Mouse (Mus musculus) T-helper 2 cell (primary cell): Measurements from ENCODE around the gene Cct3.

Experiments used
- in situ Hi-C: fragments of 300-600 bp; cut with MboI, MseI; formaldehyde crosslinking; loops from one replicate; pipeline ENCODE4 v1.15.1; 2025; ENCODE audit warnings: high pct_unique_total_duplicates

Cct3 gene

GRCm38 (mm10) chr3:88361096-88361495, 64.2 kb downstream of the Cct3 start:
- in situ Hi-C loops: loop anchor here (25.0 kb wide), 1 partner anchor 701 kb away; no protein-coding TSS in a partner anchor

- in situ Hi-C loops: loop anchor here (25.0 kb wide), 1 partner anchor 701 kb away; no protein-coding TSS in a partner anchor
These were observed 64.8 kb downstream of the Cct3 start for GRCm38 (mm10) chr3:88361612-88362313.

DNA sequence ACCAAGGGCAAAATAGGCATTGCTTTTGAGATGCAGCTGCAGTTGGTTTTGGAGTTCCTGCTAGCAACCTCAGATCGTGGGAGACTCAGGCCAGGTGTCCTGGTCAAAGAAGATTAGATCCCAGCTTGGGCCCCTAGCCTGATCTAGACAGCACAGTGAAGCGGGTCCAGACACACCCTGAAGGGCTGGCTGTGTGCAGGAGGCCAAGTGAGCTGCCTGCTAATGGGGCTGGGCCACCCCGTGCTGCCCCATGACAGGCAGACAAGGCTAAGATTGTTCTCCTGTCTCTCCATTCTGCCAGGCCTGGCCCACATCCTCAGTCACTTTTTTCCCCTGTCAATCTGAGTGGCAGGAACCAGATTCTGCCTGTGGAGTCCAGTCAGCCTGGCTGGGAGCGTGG, 66.8 kb downstream of the Cct3 start:
- in situ Hi-C loops: loop anchor here (25.0 kb wide), 1 partner anchor 699 kb away; no protein-coding TSS in a partner anchor

DNA sequence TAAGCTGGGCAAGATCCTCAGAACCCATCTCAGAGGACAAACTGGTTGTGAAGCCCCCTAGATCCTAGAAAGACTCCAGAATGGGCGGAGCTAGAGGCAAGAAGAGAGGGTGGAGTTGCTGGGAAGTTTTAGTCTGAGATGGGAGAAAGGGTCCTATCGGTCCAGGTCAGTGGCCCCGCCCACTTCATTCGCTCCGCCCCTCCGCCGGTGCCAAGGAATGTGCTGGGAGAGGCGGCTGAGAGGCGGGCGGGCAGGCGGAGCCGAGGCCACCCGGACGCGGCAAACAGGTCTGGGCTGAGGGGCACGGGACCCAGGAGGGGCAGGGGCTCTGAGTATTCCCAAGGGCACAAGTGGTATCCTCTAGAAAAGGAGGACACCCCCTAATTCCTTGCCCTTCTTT, 67.4 kb downstream of the Cct3 start, which contains the start of gene Paqr6:
Paqr6 (plus strand) TSS at position 248 of the 400 bp plus-strand sequence.
- in situ Hi-C loops: loop anchor here (25.0 kb wide), 1 partner anchor 698 kb away; no protein-coding TSS in a partner anchor

DNA sequence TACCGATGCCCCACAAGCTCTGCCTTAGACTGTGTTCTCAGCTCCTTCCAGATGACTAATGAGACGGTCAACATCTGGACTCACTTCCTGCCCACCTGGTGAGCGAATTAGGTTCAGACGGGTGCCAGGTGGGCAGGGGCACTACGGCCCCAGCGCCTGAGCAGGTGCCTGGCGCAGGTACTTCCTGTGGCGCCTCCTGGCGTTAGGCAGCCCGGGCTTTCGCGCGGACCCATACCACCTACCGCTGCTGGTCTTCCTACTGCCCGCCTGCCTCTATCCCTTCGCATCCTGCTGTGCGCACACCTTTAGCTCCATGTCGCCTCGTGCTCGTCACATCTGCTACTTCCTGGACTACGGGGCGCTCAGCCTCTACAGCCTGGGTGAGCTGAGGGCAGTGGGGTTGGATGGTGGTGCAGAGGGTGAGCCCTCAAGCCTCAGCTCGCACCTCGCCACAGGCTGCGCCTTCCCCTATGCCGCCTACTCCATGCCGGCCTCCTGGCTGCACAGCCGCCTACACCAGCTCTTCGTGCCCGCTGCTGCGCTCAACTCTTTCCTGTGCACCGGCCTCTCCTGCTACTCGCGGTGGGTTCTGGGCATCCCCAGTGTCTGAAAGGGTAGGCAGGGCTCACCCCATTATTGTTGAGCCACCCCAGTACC, 68.9 kb downstream of the Cct3 start:
- in situ Hi-C loops: loop anchor here (25.0 kb wide), 1 partner anchor 696 kb away; no protein-coding TSS in a partner anchor

- in situ Hi-C loops: loop anchor here (25.0 kb wide), 1 partner anchor 695 kb away; no protein-coding TSS in a partner anchor
These were observed 70.0 kb downstream of the Cct3 start for GRCm38 (mm10) chr3:88366830-88367428.

DNA sequence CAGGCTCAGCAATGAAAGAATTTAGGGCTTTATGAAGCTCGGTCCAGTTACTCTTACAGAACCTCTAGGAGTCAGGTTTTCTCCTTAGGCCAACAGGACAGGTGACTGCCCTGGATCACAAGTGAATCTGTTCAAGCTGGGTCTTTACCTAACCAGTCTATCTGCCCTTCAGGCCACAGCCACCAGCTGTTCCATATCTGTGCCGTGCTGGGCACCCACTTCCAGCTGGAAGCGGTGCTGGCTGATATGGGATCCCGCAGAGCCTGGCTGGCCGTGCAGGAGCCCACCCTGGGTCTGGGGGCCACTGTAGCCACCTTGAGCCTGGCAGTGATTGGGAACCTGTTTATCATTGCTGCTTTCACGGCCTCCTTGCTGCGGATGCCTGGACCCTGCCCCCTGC, 70.6 kb downstream of the Cct3 start:
- in situ Hi-C loops: loop anchor here (25.0 kb wide), 1 partner anchor 695 kb away; no protein-coding TSS in a partner anchor

- in situ Hi-C loops: loop anchor here (25.0 kb wide), 1 partner anchor 694 kb away; no protein-coding TSS in a partner anchor
These were observed 71.6 kb downstream of the Cct3 start for GRCm38 (mm10) chr3:88368511-88368910.
